Mouse (Mus musculus) ES-Bruce4 (cell line): ENCODE data around the gene Gm10320.

Experiments
- EP300 ChIP-seq: IDR thresholded peaks from 2 replicates; pipeline ENCODE4 v1.6.1; 2011; ENCODE audit warnings: low read depth, low read length; ENCODE audit not compliant: insufficient read depth
- POLR2A ChIP-seq: IDR thresholded peaks from one replicate; pipeline ENCODE4 v1.8.1; 2011; ENCODE audit warnings: low read length; ENCODE audit not compliant: insufficient read depth

GRCm38 (mm10) chr13:98507656-98508055 lies 15.9 kb upstream of the Gm10320 start:
- TF ChIP-seq POLR2A (no peak), EP300 (no peak)
